Mouse (Mus musculus) CH12.LX (cell line): ENCODE data around the gene Cysrt1. TPM values are rescaled to one million over a fixed set of nuclear protein-coding genes. Genes with fewer than 3 reads are reported as not detected.

Experiments
- DNase-seq: peaks from one replicate; pipeline ENCODE4 v3.0.0-alpha.2; 2013; ENCODE audit errors: extremely low read depth
- H3K27ac ChIP-seq: 2 replicates; pipeline ENCODE4 v1.5.1; 2012; ENCODE audit warnings: low read depth, mild to moderate bottlenecking, control low read depth, moderate library complexity; ENCODE audit not compliant: insufficient read depth
- H3K27me3 ChIP-seq: replicated peaks from 2 replicates; pipeline ENCODE3; 2012; ENCODE audit warnings: inconsistent platforms
- H3K36me3 ChIP-seq, 2 experiments: replicated peaks in 1 of 2; 2 replicates each; pipeline versions ENCODE3 to v1.6.1; 2012; ENCODE audit warnings: inconsistent platforms in 1 of 2, low read length in 1 of 2, mild to moderate bottlenecking in 1 of 2, mixed read lengths in 1 of 2, moderate library complexity in 1 of 2; ENCODE audit not compliant: control insufficient read depth in 1 of 2, insufficient read depth in 1 of 2
- H3K4me1 ChIP-seq, 2 experiments: 2 replicates each; pipeline ENCODE4 v1.6.1; 2012; ENCODE audit warnings: inconsistent platforms in 1 of 2, moderate library complexity in 1 of 2; ENCODE audit not compliant: insufficient read depth in 2 of 2, control insufficient read depth in 1 of 2
- H3K4me2 ChIP-seq: 2 replicates; pipeline ENCODE4 v1.6.1; 2012; ENCODE audit warnings: low read depth, mild to moderate bottlenecking, control low read depth; ENCODE audit not compliant: poor library complexity, insufficient read depth, severe bottlenecking
- H3K4me3 ChIP-seq, 3 experiments: fragments of 150-350 bp in 1 of 3; sonication (generic) in 1 of 3; replicated peaks in 1 of 3; 2 replicates each; pipeline versions ENCODE3 to v1.5.1; 2011 to 2012; ENCODE audit warnings: low read depth in 2 of 3, low read length in 2 of 3, mild to moderate bottlenecking in 2 of 3, moderate library complexity in 2 of 3, control low read depth in 1 of 3, improper control_type of control experiment in 1 of 3, inconsistent platforms in 1 of 3, mixed read lengths in 1 of 3; ENCODE audit not compliant: poor library complexity in 1 of 3
- H3K79me2 ChIP-seq: replicated peaks from 2 replicates; pipeline ENCODE4 v1.6.1; 2012; ENCODE audit warnings: mild to moderate bottlenecking, moderate library complexity; ENCODE audit not compliant: control insufficient read depth, poor library complexity, insufficient read depth, severe bottlenecking; ENCODE audit errors: extremely low read depth
- H3K9ac ChIP-seq: 2 replicates; pipeline ENCODE4 v1.6.1; 2012; ENCODE audit warnings: low read depth, mild to moderate bottlenecking, control low read depth, moderate library complexity; ENCODE audit not compliant: insufficient read depth
- H3K9me3 ChIP-seq: replicated peaks from 2 replicates; pipeline ENCODE3; 2012; ENCODE audit warnings: low read length, inconsistent platforms, mixed read lengths
- CHD1 ChIP-seq: IDR thresholded peaks from 2 replicates; pipeline ENCODE4 v1.6.1; 2012; ENCODE audit warnings: low read depth, low read length, improper control_type of control experiment, inconsistent platforms
- CHD2 ChIP-seq: IDR thresholded peaks from 2 replicates; pipeline ENCODE4 v1.6.1; 2011; ENCODE audit warnings: low read length, improper control_type of control experiment
- E2F4 ChIP-seq: IDR thresholded peaks from 2 replicates; pipeline ENCODE4 v1.6.1; 2011; ENCODE audit warnings: low read depth, low read length, improper control_type of control experiment; ENCODE audit not compliant: insufficient replicate concordance
- ELF1 ChIP-seq: IDR thresholded peaks from 2 replicates; pipeline ENCODE4 v1.6.1; 2014; ENCODE audit warnings: low read depth, mild to moderate bottlenecking, inconsistent platforms, low read length, improper control_type of control experiment
- EP300 ChIP-seq: IDR thresholded peaks from 2 replicates; pipeline ENCODE4 v1.6.1; 2011; ENCODE audit warnings: low read length, improper control_type of control experiment
- HCFC1 ChIP-seq: IDR thresholded peaks from 2 replicates; pipeline ENCODE4 v1.6.1; 2012; ENCODE audit warnings: low read depth, mild to moderate bottlenecking, inconsistent platforms, low read length, improper control_type of control experiment
- IRF4 ChIP-seq: IDR thresholded peaks from 2 replicates; pipeline ENCODE4 v1.6.1; 2014; ENCODE audit warnings: low read depth, mild to moderate bottlenecking, inconsistent platforms, low read length, improper control_type of control experiment
- KAT2A ChIP-seq: IDR thresholded peaks from 2 replicates; pipeline ENCODE4 v1.6.1; 2012; ENCODE audit warnings: low read length, improper control_type of control experiment, inconsistent platforms; ENCODE audit not compliant: insufficient replicate concordance
- MAX ChIP-seq: IDR thresholded peaks from 2 replicates; pipeline ENCODE4 v1.6.1; 2011; ENCODE audit warnings: low read length, improper control_type of control experiment
- MAZ ChIP-seq: IDR thresholded peaks from 2 replicates; pipeline ENCODE4 v1.6.1; 2012; ENCODE audit warnings: low read depth, mild to moderate bottlenecking, inconsistent platforms, low read length, improper control_type of control experiment, moderate library complexity
- MEF2A ChIP-seq: IDR thresholded peaks from 2 replicates; pipeline ENCODE4 v1.6.1; 2014; ENCODE audit warnings: low read depth, mild to moderate bottlenecking, inconsistent platforms, low read length, improper control_type of control experiment, borderline replicate concordance
- MYC ChIP-seq: IDR thresholded peaks from 2 replicates; pipeline ENCODE4 v1.6.1; 2011; ENCODE audit warnings: low read depth, mild to moderate bottlenecking, improper control_type of control experiment, low read length
- NELFE ChIP-seq: IDR thresholded peaks from 2 replicates; pipeline ENCODE4 v1.6.1; 2011; ENCODE audit warnings: low read depth, low read length, improper control_type of control experiment
- PAX5 ChIP-seq: IDR thresholded peaks from 2 replicates; pipeline ENCODE4 v1.6.1; 2012; ENCODE audit warnings: low read length, inconsistent platforms, mixed read lengths
- POLR2A ChIP-seq: IDR thresholded peaks from 2 replicates; pipeline ENCODE4 v1.6.1; 2011; ENCODE audit warnings: low read depth, mild to moderate bottlenecking, improper control_type of control experiment, low read length
- POLR2AphosphoS2 ChIP-seq: IDR thresholded peaks from 2 replicates; pipeline ENCODE4 v1.6.1; 2011; ENCODE audit warnings: low read depth, low read length, improper control_type of control experiment
- RAD21 ChIP-seq: IDR thresholded peaks from 2 replicates; pipeline ENCODE4 v1.6.1; 2011; ENCODE audit warnings: low read depth, mild to moderate bottlenecking, low read length, improper control_type of control experiment, moderate library complexity
- RCOR1 ChIP-seq: conservative IDR thresholded peaks from 2 replicates; pipeline ENCODE4 v1.6.1; 2012; ENCODE audit warnings: low read depth, mild to moderate bottlenecking, inconsistent platforms, low read length, improper control_type of control experiment
- SMC3 ChIP-seq: IDR thresholded peaks from 2 replicates; pipeline ENCODE4 v1.6.1; 2011; ENCODE audit warnings: low read depth, low read length, improper control_type of control experiment
- TBP ChIP-seq: conservative IDR thresholded peaks from 2 replicates; pipeline ENCODE4 v1.6.1; 2011; ENCODE audit warnings: low read depth, low read length, improper control_type of control experiment
- USF2 ChIP-seq: conservative IDR thresholded peaks from 2 replicates; pipeline ENCODE4 v1.6.1; 2011; ENCODE audit warnings: low read depth, low read length, improper control_type of control experiment
- ZKSCAN1 ChIP-seq: IDR thresholded peaks from 2 replicates; pipeline ENCODE4 v1.6.1; 2012; ENCODE audit warnings: low read depth, inconsistent platforms, low read length, improper control_type of control experiment, borderline replicate concordance
- ZNF384 ChIP-seq: IDR thresholded peaks from 2 replicates; pipeline ENCODE4 v1.6.1; 2012; ENCODE audit warnings: low read depth, low read length, improper control_type of control experiment, inconsistent platforms
- dilution Hi-C: fragments of 300-500 bp; cut with MboI; formaldehyde crosslinking; loops from 2 replicates; pipeline ENCODE4 v1.14.3; 2020; ENCODE audit warnings: low sequenced_read_pairs; ENCODE audit not compliant: extremely low pct_unique_long_range_greater_than_20kb, extremely low pct_ligation_motif_present
- in situ Hi-C: fragments of 300-500 bp; cut with MboI; formaldehyde crosslinking; loops from 3 replicates; pipeline ENCODE4 v1.14.3; 2019; ENCODE audit warnings: low sequenced_read_pairs, low pct_ligation_motif_present, low pct_unique_long_range_greater_than_20kb, mixed read lengths
- polyA plus RNA-seq: library from polyadenylated mRNA; unstranded; fragments of >175 nt; gene quantifications from 2 replicates; pipeline ENCODE4 v1.2.1, GENCODE M21; 2012; ENCODE audit warnings: low read depth; ENCODE audit not compliant: insufficient read length
- total RNA-seq, 2 experiments: library from RNA; depleted of rRNA; stranded (reverse); fragments of 300-350 nt in 1 of 2; fragments of >200 nt in 1 of 2; gene quantifications; 2 replicates each; pipeline ENCODE4 v1.2.3; 2012 to 2014

The Cysrt1 gene
- total and polyA plus RNA-seq, 3 experiments: not detected

GRCm38 (mm10) chr2:25273010-25273409, 30.8 kb upstream of the Cysrt1 start:
- peak overlapping the region; percentile 39 for H3K4me2 ChIP-seq
- no peak for DNase-seq
- peaks cover 5 to 42% of the 10 kb centered on the region in 2 experiments; a peak in 3 of 4 replicates for H3K4me1 ChIP-seq
- peaks cover 19% of the 10 kb centered on the region for H3K79me2 ChIP-seq
- no peaks in the 10 kb centered on the region for H3K9me3 ChIP-seq
- H3K36me3 ChIP-seq: peaks cover 41 to 78% of the 10 kb centered on the region in 2 experiments
- peak overlapping the region; percentile 79 to 97 (median 91) for H3K4me3 ChIP-seq
- no peak for TF ChIP-seq CHD1
- no peaks in the 10 kb centered on the region for H3K27me3 ChIP-seq
- H3K9ac ChIP-seq: peak overlapping the region; percentile 68
- dilution Hi-C loops: no loop called here
- in situ Hi-C loops: loop anchor here (10.0 kb wide), 1 partner anchor 62 kb away; the partner anchor contains the start of gene Man1b1
- no peak overlapping the region for H3K27ac ChIP-seq

GRCm38 (mm10) chr2:25272515-25272914, 30.3 kb upstream of the Cysrt1 start:
- peaks cover 19% of the 10 kb centered on the region for H3K79me2 ChIP-seq
- peak overlapping the region; percentile 79 to 97 (median 91) for H3K4me3 ChIP-seq
- peak overlapping the region; percentile 39; the same call in 1 of the 2 replicates for H3K4me2 ChIP-seq
- H3K36me3 ChIP-seq: peaks cover 37 to 75% of the 10 kb centered on the region in 2 experiments
- DNase-seq: no peak
- H3K9ac ChIP-seq: peak overlapping the region; percentile 68
- no peaks in the 10 kb centered on the region for H3K9me3 ChIP-seq
- in situ Hi-C loops: loop anchor here (10.0 kb wide), 1 partner anchor 62 kb away; the partner anchor contains the start of gene Man1b1
- no peaks in the 10 kb centered on the region for H3K27me3 ChIP-seq
- H3K27ac ChIP-seq: no peak overlapping the region
- dilution Hi-C loops: no loop called here
- H3K4me1 ChIP-seq: peaks cover 6 to 47% of the 10 kb centered on the region in 2 experiments; a peak in 3 of 4 replicates
- TF ChIP-seq E2F4 (no peak), ZKSCAN1 (no peak), MEF2A (no peak), RCOR1 (no peak), CHD2 (no peak), MAZ (no peak), RAD21 (no peak), MYC (no peak)

DNA sequence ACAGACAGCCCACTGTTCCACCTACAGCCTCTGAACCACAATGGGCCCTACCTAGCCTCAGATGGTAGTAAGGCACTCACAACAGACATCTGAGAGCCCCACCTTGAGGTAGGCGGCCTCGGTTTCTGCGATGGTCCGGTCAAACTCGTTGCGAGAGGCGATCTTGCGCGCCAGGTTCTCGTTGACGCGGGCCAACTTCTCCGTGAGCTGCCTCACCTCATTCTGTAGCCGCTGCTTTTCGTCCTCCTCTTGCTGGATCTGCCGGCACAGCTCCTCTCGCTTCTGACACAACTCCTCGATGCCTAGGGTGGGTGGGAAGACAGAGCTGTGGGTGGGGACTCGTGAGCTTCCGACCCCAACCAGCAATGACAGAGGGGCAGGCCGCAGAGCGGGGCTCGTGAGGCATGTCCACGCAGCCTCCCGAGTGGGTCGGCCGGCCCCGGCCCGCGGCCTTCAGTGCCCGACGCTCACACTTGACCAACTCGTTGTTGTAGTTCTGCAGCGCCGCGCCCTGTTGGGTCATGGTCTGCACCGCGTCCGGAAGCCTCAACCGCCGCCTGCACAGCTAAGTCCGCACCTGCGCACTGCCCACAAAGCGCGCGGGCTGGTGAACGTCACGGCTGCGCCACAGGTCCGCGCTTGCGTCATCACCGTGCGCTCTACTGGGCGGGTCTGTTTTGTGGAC, 29.7 kb upstream of the Cysrt1 start, which contains the start of the genes Ssna1 and Anapc2:
Gene Ssna1, minus strand, starts transcription at position 612 of the 685 bp plus-strand sequence.
Gene Anapc2, plus strand, starts transcription at position 652 of the 685 bp plus-strand sequence.
- H3K4me1 ChIP-seq: peaks cover 12 to 52% of the 10 kb centered on the region in 2 experiments
- dilution Hi-C loops: no loop called here
- TF ChIP-seq ZKSCAN1 (no peak), USF2 (no peak), ELF1 (peak; percentile 86), MAX (0 out of 2 replicates have a peak, but pooled peaks have one; percentile 48), IRF4 (no peak), CHD1 (no peak), SMC3 (peak; percentile 39), PAX5 (no peak), MAZ (no peak), RAD21 (peak; percentile 36), NELFE (peak; percentile 73), KAT2A (peak; percentile 66; the same call in 1 of the 2 replicates), POLR2A (peak; percentile 84), ZNF384 (no peak), HCFC1 (peak; percentile 87), MEF2A (no peak), POLR2AphosphoS2 (peak; percentile 53; the same call in 1 of the 2 replicates), TBP (no peak; the same call in 1 of the 2 replicates), RCOR1 (no peak), EP300 (no peak)

More for the DNA sequence above, 29.7 kb upstream of the Cysrt1 start, which contains the start of the genes Ssna1 and Anapc2:
- in situ Hi-C loops: loop anchor here (10.0 kb wide), 1 partner anchor 63 kb away; the partner anchor contains the start of gene Man1b1
- peaks cover 33 to 76% of the 10 kb centered on the region in 2 experiments for H3K36me3 ChIP-seq
- peak within 1 kb of the TSS; percentile 79 to 97 (median 91) for H3K4me3 ChIP-seq
- peaks cover 19% of the 10 kb centered on the region for H3K79me2 ChIP-seq
- peak within 1 kb of the TSS; percentile 38; the same call in 1 of the 2 replicates for H3K27ac ChIP-seq
- H3K9ac ChIP-seq: peak within 1 kb of the TSS; percentile 80
- H3K4me2 ChIP-seq: peak within 1 kb of the TSS; percentile 48
- peak; percentile 95 for DNase-seq
- H3K27me3 ChIP-seq: no peaks in the 10 kb centered on the region
- H3K9me3 ChIP-seq: no peaks in the 10 kb centered on the region
